Mouse (Mus musculus): ENCODE data around the gene Gm20388. TPM values are rescaled to one million over a fixed set of nuclear protein-coding genes. Genes with fewer than 3 reads are reported as not detected.

Gm20388 gene
- total RNA-seq, 1 experiment: 27.0 TPM

DNA sequence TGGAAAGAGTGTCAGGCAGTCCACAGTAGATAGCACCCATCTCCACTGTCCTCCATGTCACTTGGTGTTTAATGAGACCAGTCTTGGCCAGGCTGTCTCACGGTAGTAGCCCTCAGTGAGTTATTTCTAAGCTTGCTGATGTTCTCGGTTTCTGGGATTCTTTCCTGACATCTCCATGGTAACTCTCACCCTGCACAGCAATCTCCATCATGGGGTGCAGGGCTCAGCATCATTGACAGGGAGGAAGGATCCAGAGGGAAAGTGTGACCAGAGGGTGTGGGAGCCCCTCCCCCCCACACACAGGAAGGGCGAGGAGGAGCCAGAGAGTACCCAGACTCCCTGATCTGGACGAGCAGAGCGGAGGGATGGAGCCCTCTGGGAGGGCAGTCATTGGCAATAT lies 4232.4 kb downstream of the Gm20388 start:
- Histone ChIP-seq H3K27ac (ENCODE audit: insufficient read depth, low read depth, low read length, poor library complexity, severe bottlenecking) (no peak overlapping the region), H3K4me1 (ENCODE audit: control insufficient read depth in 2 of 2, insufficient read depth in 2 of 2, low read length in 2 of 2, poor library complexity in 1 of 2) (0 out of 4 replicates have a peak, but pooled peaks cover 0 to 2% of the 10 kb centered on the region in 2 experiments), H3K4me3 (ENCODE audit: insufficient read depth in 1 of 2, low read depth in 1 of 2, low read length in 2 of 2, poor library complexity in 1 of 2, severe bottlenecking in 1 of 2) (no peak overlapping the region), H3K9me3 (ENCODE audit: control insufficient read depth, insufficient read depth, low read depth, low read length) (no peaks in the 10 kb centered on the region), H3K9ac (ENCODE audit: insufficient read depth, low read depth, low read length, poor library complexity, severe bottlenecking) (no peak overlapping the region), H3K36me3 (ENCODE audit: control insufficient read depth, insufficient read depth, low read length, poor library complexity, severe bottlenecking) (no peaks in the 10 kb centered on the region)
- no peak for TF ChIP-seq ZNF384 (IDR thresholded peaks at IDR 0.05; ENCODE audit: low read depth, low read length)
- TF ChIP-seq CHD2 (IDR thresholded peaks at IDR 0.05; ENCODE audit: low read depth, low read length): no peak
- TF ChIP-seq ZC3H11A (IDR thresholded peaks at IDR 0.05; ENCODE audit: borderline replicate concordance, low read depth, low read length): no peak
- no peak for TF ChIP-seq MAFK (IDR thresholded peaks at IDR 0.05; ENCODE audit: insufficient read depth, low read depth, low read length)
- TF ChIP-seq HCFC1 (IDR thresholded peaks at IDR 0.05; ENCODE audit: borderline replicate concordance, insufficient read depth, low read length): no peak
- in situ Hi-C loops (cut with MboI; ENCODE audit: low sequenced_read_pairs in 2 of 2, unreplicated experiment in 2 of 2): no loop called here
- no peak for DNase-seq (ENCODE audit: low read depth, low spot score)

GRCm38 (mm10) chr8:124143871-124144618 lies 4233.4 kb downstream of the Gm20388 start:
- no peak overlapping the region for H3K4me3 ChIP-seq (ENCODE audit: insufficient read depth in 1 of 2, low read depth in 1 of 2, low read length in 2 of 2, poor library complexity in 1 of 2, severe bottlenecking in 1 of 2)
- H3K36me3 ChIP-seq (ENCODE audit: control insufficient read depth, insufficient read depth, low read length, poor library complexity, severe bottlenecking): no peaks in the 10 kb centered on the region
- in situ Hi-C loops (cut with MboI; ENCODE audit: low sequenced_read_pairs in 2 of 2, unreplicated experiment in 2 of 2): no loop called here
- TF ChIP-seq ZC3H11A (IDR thresholded peaks at IDR 0.05; ENCODE audit: borderline replicate concordance, low read depth, low read length) (no peak), MAFK (IDR thresholded peaks at IDR 0.05; ENCODE audit: insufficient read depth, low read depth, low read length) (no peak), HCFC1 (IDR thresholded peaks at IDR 0.05; ENCODE audit: borderline replicate concordance, insufficient read depth, low read length) (no peak), ZNF384 (IDR thresholded peaks at IDR 0.05; ENCODE audit: low read depth, low read length) (no peak), CHD2 (IDR thresholded peaks at IDR 0.05; ENCODE audit: low read depth, low read length) (no peak)
- DNase-seq (ENCODE audit: low read depth, low spot score): no peak
- no peaks in the 10 kb centered on the region for H3K9me3 ChIP-seq (ENCODE audit: control insufficient read depth, insufficient read depth, low read depth, low read length)
- no peak overlapping the region for H3K27ac ChIP-seq (ENCODE audit: insufficient read depth, low read depth, low read length, poor library complexity, severe bottlenecking)
- H3K4me1 ChIP-seq (ENCODE audit: control insufficient read depth in 2 of 2, insufficient read depth in 2 of 2, low read length in 2 of 2, poor library complexity in 1 of 2): 0 out of 4 replicates have a peak, but pooled peaks cover 0 to 2% of the 10 kb centered on the region in 2 experiments
- no peak overlapping the region for H3K9ac ChIP-seq (ENCODE audit: insufficient read depth, low read depth, low read length, poor library complexity, severe bottlenecking)

DNA sequence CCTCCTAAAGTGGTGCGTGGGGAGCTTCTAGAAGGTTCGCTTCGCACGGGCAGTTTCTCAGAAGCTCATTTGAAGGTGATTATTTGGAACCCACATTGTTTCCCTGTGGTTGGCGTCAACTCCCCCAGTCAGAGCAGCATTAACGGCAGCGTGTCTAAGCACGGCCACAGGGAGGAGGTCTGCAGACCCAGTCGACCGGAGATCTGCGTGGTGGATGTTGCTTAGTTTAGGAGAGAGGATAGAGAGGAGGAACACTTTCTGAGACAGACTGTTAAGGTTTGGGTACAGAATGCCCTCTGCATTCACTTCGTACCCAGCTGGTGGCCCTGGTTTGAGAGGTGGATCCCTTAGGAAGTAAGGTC lies 4234.0 kb downstream of the Gm20388 start:
- TF ChIP-seq ZNF384 (IDR thresholded peaks at IDR 0.05; ENCODE audit: low read depth, low read length) (no peak), ZC3H11A (IDR thresholded peaks at IDR 0.05; ENCODE audit: borderline replicate concordance, low read depth, low read length) (no peak), CHD2 (IDR thresholded peaks at IDR 0.05; ENCODE audit: low read depth, low read length) (no peak), HCFC1 (IDR thresholded peaks at IDR 0.05; ENCODE audit: borderline replicate concordance, insufficient read depth, low read length) (no peak), MAFK (IDR thresholded peaks at IDR 0.05; ENCODE audit: insufficient read depth, low read depth, low read length) (no peak)
- H3K9me3 ChIP-seq (ENCODE audit: control insufficient read depth, insufficient read depth, low read depth, low read length): no peaks in the 10 kb centered on the region
- no peak overlapping the region for H3K4me3 ChIP-seq (ENCODE audit: insufficient read depth in 1 of 2, low read depth in 1 of 2, low read length in 2 of 2, poor library complexity in 1 of 2, severe bottlenecking in 1 of 2)
- H3K27ac ChIP-seq (ENCODE audit: insufficient read depth, low read depth, low read length, poor library complexity, severe bottlenecking): no peak overlapping the region
- in situ Hi-C loops (cut with MboI; ENCODE audit: low sequenced_read_pairs in 2 of 2, unreplicated experiment in 2 of 2): no loop called here
- H3K36me3 ChIP-seq (ENCODE audit: control insufficient read depth, insufficient read depth, low read length, poor library complexity, severe bottlenecking): no peaks in the 10 kb centered on the region
- DNase-seq (ENCODE audit: low read depth, low spot score): no peak
- H3K9ac ChIP-seq (ENCODE audit: insufficient read depth, low read depth, low read length, poor library complexity, severe bottlenecking): no peak overlapping the region
- 0 out of 4 replicates have a peak, but pooled peaks cover 0 to 2% of the 10 kb centered on the region in 2 experiments for H3K4me1 ChIP-seq (ENCODE audit: control insufficient read depth in 2 of 2, insufficient read depth in 2 of 2, low read length in 2 of 2, poor library complexity in 1 of 2)

- no peak overlapping the region for H3K27ac ChIP-seq (ENCODE audit: insufficient read depth, low read depth, low read length, poor library complexity, severe bottlenecking)
- no peak overlapping the region for H3K4me3 ChIP-seq (ENCODE audit: insufficient read depth in 1 of 2, low read depth in 1 of 2, low read length in 2 of 2, poor library complexity in 1 of 2, severe bottlenecking in 1 of 2)
- H3K9ac ChIP-seq (ENCODE audit: insufficient read depth, low read depth, low read length, poor library complexity, severe bottlenecking): no peak overlapping the region
- TF ChIP-seq HCFC1 (IDR thresholded peaks at IDR 0.05; ENCODE audit: borderline replicate concordance, insufficient read depth, low read length) (no peak), CHD2 (IDR thresholded peaks at IDR 0.05; ENCODE audit: low read depth, low read length) (no peak), ZC3H11A (IDR thresholded peaks at IDR 0.05; ENCODE audit: borderline replicate concordance, low read depth, low read length) (no peak), MAFK (IDR thresholded peaks at IDR 0.05; ENCODE audit: insufficient read depth, low read depth, low read length) (no peak), ZNF384 (IDR thresholded peaks at IDR 0.05; ENCODE audit: low read depth, low read length) (no peak)
- H3K9me3 ChIP-seq (ENCODE audit: control insufficient read depth, insufficient read depth, low read depth, low read length): no peaks in the 10 kb centered on the region
- in situ Hi-C loops (cut with MboI; ENCODE audit: low sequenced_read_pairs in 2 of 2, unreplicated experiment in 2 of 2): no loop called here
- 0 out of 4 replicates have a peak, but pooled peaks cover 0 to 2% of the 10 kb centered on the region in 2 experiments for H3K4me1 ChIP-seq (ENCODE audit: control insufficient read depth in 2 of 2, insufficient read depth in 2 of 2, low read length in 2 of 2, poor library complexity in 1 of 2)
- H3K36me3 ChIP-seq (ENCODE audit: control insufficient read depth, insufficient read depth, low read length, poor library complexity, severe bottlenecking): no peaks in the 10 kb centered on the region
- no peak for DNase-seq (ENCODE audit: low read depth, low spot score)
These were observed 4235.6 kb downstream of the Gm20388 start for GRCm38 (mm10) chr8:124146286-124146685.
